Mouse (Mus musculus): ENCODE data around the gene Birc2. TPM values are rescaled to one million over a fixed set of nuclear protein-coding genes. Genes with fewer than 3 reads are reported as not detected.

The Birc2 gene
- polyA plus RNA-seq, 1 experiment from 2014 or later = 42.8 TPM

- ATAC-seq (ENCODE audit: insufficient number of reproducible peaks, low FRiP score, low TSS enrichment, low read depth) (no peak), DNase-seq (ENCODE audit: low spot score) (no peak)
- Histone ChIP-seq H3K4me3 (ENCODE audit: low read depth, low read length) (no peak overlapping the region), H3K27me3 (ENCODE audit: control insufficient read depth, insufficient read depth, low read length) (no peaks in the 10 kb centered on the region), H3K9ac (ENCODE audit: low read length) (no peak overlapping the region), H3K4me2 (ENCODE audit: low read depth, severe bottlenecking) (no peak overlapping the region), H3K4me1 (ENCODE audit: control insufficient read depth, insufficient read depth, low read length) (no peaks in the 10 kb centered on the region), H3K27ac (replicated peaks; ENCODE audit: low read depth, low read length) (no peak overlapping the region), H3K9me3 (ENCODE audit: control insufficient read depth, low read length) (no peaks in the 10 kb centered on the region), H3K36me3 (ENCODE audit: control insufficient read depth, insufficient read depth, low read length) (0 out of 2 replicates have a peak, but pooled peaks cover 2% of the 10 kb centered on the region)
- 86% methylated on average over 3 of the region's 3 CpGs for WGBS
These were observed 60.9 kb downstream of the Birc2 start for GRCm38 (mm10) chr9:7775986-7776385.

DNA sequence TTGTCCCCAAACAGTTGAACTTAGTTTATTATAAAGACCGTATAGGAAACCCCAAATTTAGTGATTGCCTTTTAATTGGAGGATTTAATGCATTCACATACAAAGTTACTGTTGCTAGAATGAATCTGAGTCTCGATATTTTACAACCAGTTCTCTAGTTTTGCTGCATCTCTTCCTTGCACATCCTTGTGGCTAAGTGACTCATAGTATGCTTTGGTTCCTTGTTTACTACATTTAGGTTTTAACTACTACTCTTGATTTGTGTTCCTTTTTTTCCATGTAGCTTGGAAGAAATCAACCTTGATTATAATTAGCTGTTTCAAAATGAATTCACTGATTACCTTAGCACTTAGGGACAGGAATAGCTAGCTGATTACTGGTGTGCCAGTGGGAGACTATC, 61.9 kb downstream of the Birc2 start:
- H3K4me1 ChIP-seq (ENCODE audit: control insufficient read depth, insufficient read depth, low read length) = no peaks in the 10 kb centered on the region
- no peak overlapping the region for H3K27ac ChIP-seq (replicated peaks; ENCODE audit: low read depth, low read length)
- H3K4me2 ChIP-seq (ENCODE audit: low read depth, severe bottlenecking) = no peak overlapping the region
- H3K4me3 ChIP-seq (ENCODE audit: low read depth, low read length) = no peak overlapping the region
- H3K9ac ChIP-seq (ENCODE audit: low read length) = no peak overlapping the region
- WGBS = 96% methylated on average over 2 of the region's 2 CpGs
- no peaks in the 10 kb centered on the region for H3K9me3 ChIP-seq (ENCODE audit: control insufficient read depth, low read length)
- peaks cover 6% of the 10 kb centered on the region; the same call in 1 of the 2 replicates for H3K36me3 ChIP-seq (ENCODE audit: control insufficient read depth, insufficient read depth, low read length)
- no peaks in the 10 kb centered on the region for H3K27me3 ChIP-seq (ENCODE audit: control insufficient read depth, insufficient read depth, low read length)
- DNase-seq (ENCODE audit: low spot score) (no peak), ATAC-seq (ENCODE audit: insufficient number of reproducible peaks, low FRiP score, low TSS enrichment, low read depth) (no peak)

- Histone ChIP-seq H3K9ac (ENCODE audit: low read length) (no peak overlapping the region), H3K36me3 (ENCODE audit: control insufficient read depth, insufficient read depth, low read length) (peaks cover 6% of the 10 kb centered on the region; the same call in 1 of the 2 replicates)
These were observed 62.3 kb downstream of the Birc2 start for GRCm38 (mm10) chr9:7774538-7774937.

GRCm38 (mm10) chr9:7773686-7774085, 63.2 kb downstream of the Birc2 start:
- WGBS = 91% methylated on average over 5 of the region's 5 CpGs
- Histone ChIP-seq H3K4me3 (ENCODE audit: low read depth, low read length) (no peak overlapping the region), H3K27me3 (ENCODE audit: control insufficient read depth, insufficient read depth, low read length) (no peaks in the 10 kb centered on the region), H3K4me2 (ENCODE audit: low read depth, severe bottlenecking) (no peak overlapping the region), H3K9ac (ENCODE audit: low read length) (no peak overlapping the region), H3K9me3 (ENCODE audit: control insufficient read depth, low read length) (no peaks in the 10 kb centered on the region), H3K36me3 (ENCODE audit: control insufficient read depth, insufficient read depth, low read length) (peaks cover 8% of the 10 kb centered on the region; the same call in 1 of the 2 replicates), H3K27ac (replicated peaks; ENCODE audit: low read depth, low read length) (no peak overlapping the region), H3K4me1 (ENCODE audit: control insufficient read depth, insufficient read depth, low read length) (no peaks in the 10 kb centered on the region)
- DNase-seq (ENCODE audit: low spot score) (no peak), ATAC-seq (ENCODE audit: insufficient number of reproducible peaks, low FRiP score, low TSS enrichment, low read depth) (no peak)

More at GRCm38 (mm10) chr9:7774538-7774937, 62.3 kb downstream of the Birc2 start:
- Histone ChIP-seq H3K27me3 (ENCODE audit: control insufficient read depth, insufficient read depth, low read length) (no peaks in the 10 kb centered on the region), H3K4me3 (ENCODE audit: low read depth, low read length) (no peak overlapping the region), H3K4me1 (ENCODE audit: control insufficient read depth, insufficient read depth, low read length) (no peaks in the 10 kb centered on the region), H3K9me3 (ENCODE audit: control insufficient read depth, low read length) (no peaks in the 10 kb centered on the region), H3K27ac (replicated peaks; ENCODE audit: low read depth, low read length) (no peak overlapping the region), H3K4me2 (ENCODE audit: low read depth, severe bottlenecking) (no peak overlapping the region)
- WGBS = 92% methylated on average over 10 of the region's 10 CpGs
- ATAC-seq (ENCODE audit: insufficient number of reproducible peaks, low FRiP score, low TSS enrichment, low read depth) (no peak), DNase-seq (ENCODE audit: low spot score) (no peak)

DNA sequence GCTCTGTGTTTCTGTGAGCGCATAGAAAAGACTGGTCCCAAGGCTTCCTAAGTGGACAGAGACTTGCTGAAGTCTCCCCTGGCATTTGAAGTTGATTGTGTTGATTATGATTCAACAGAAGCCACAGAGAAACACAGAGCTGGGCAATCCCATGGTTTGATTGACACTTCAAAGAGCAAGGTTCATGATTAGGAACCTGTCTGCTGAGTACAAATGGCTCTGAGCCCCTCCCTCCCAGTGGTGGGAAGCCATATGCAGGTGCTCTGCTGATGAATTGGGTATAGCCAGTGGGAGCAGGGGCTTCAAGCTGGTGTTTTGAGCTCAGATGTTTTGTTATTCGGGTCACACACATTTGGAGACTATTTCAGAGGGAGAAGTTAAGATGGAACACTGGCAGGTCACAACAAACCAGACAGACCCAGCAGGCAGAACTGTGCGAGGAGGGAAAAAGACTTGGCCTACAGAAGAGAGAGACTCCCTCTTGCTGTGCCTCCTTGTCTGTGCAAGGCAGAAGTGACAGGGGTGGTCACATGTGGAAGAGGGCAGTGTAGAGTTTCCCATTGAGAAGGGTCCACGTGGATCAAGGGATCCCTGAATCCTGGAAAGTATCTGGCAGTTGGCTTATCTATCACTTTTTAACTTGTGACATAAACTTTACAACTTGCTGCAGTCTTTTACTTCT, 64.0 kb downstream of the Birc2 start:
- Histone ChIP-seq H3K9me3 (ENCODE audit: control insufficient read depth, low read length) (no peaks in the 10 kb centered on the region), H3K4me1 (ENCODE audit: control insufficient read depth, insufficient read depth, low read length) (no peaks in the 10 kb centered on the region), H3K27me3 (ENCODE audit: control insufficient read depth, insufficient read depth, low read length) (no peaks in the 10 kb centered on the region), H3K27ac (replicated peaks; ENCODE audit: low read depth, low read length) (no peak overlapping the region), H3K9ac (ENCODE audit: low read length) (no peak overlapping the region), H3K4me2 (ENCODE audit: low read depth, severe bottlenecking) (no peak overlapping the region), H3K4me3 (ENCODE audit: low read depth, low read length) (no peak overlapping the region), H3K36me3 (ENCODE audit: control insufficient read depth, insufficient read depth, low read length) (peaks cover 10% of the 10 kb centered on the region; the same call in 1 of the 2 replicates)
- no peak for ATAC-seq (ENCODE audit: insufficient number of reproducible peaks, low FRiP score, low TSS enrichment, low read depth)
- no peak for DNase-seq (ENCODE audit: low spot score)
- 83% methylated on average over 4 of the region's 4 CpGs for WGBS

- WGBS = 91% methylated on average over 2 of the region's 2 CpGs
- Histone ChIP-seq H3K4me1 (ENCODE audit: control insufficient read depth, insufficient read depth, low read length) (0 out of 2 replicates have a peak, but pooled peaks cover 2% of the 10 kb centered on the region), H3K9me3 (ENCODE audit: control insufficient read depth, low read length) (no peaks in the 10 kb centered on the region), H3K27ac (replicated peaks; ENCODE audit: low read depth, low read length) (no peak overlapping the region), H3K4me3 (ENCODE audit: low read depth, low read length) (no peak overlapping the region), H3K4me2 (ENCODE audit: low read depth, severe bottlenecking) (no peak overlapping the region), H3K36me3 (ENCODE audit: control insufficient read depth, insufficient read depth, low read length) (peaks cover 10% of the 10 kb centered on the region; the same call in 1 of the 2 replicates), H3K9ac (ENCODE audit: low read length) (no peak overlapping the region), H3K27me3 (ENCODE audit: control insufficient read depth, insufficient read depth, low read length) (no peaks in the 10 kb centered on the region)
- DNase-seq (ENCODE audit: low spot score) = no peak
- ATAC-seq (ENCODE audit: insufficient number of reproducible peaks, low FRiP score, low TSS enrichment, low read depth) = no peak
These were observed 64.5 kb downstream of the Birc2 start for GRCm38 (mm10) chr9:7772361-7772760.

DNA sequence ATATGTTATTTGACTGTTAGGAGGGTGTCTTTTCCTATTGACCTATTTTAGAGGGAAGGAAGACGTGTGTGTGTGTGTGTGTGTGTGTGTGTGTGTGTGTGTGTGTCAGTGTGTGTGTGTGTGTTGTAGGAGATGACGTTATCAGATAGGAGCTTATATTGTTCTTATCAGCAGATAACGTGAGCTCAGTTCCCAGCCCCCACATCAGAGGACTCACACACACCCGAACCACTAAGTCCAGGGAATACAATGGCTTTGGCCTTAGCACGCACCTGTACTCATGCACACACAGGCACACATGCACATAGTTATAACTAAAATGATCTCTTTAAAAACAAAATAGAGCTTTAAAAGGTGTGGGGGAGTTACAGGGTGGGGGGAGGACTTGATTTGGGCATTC, 67.4 kb downstream of the Birc2 start:
- Histone ChIP-seq H3K4me3 (ENCODE audit: low read depth, low read length) (no peak overlapping the region), H3K4me1 (ENCODE audit: control insufficient read depth, insufficient read depth, low read length) (0 out of 2 replicates have a peak, but pooled peaks cover 2% of the 10 kb centered on the region), H3K36me3 (ENCODE audit: control insufficient read depth, insufficient read depth, low read length) (peaks cover 10% of the 10 kb centered on the region; the same call in 1 of the 2 replicates), H3K9ac (ENCODE audit: low read length) (no peak overlapping the region), H3K9me3 (ENCODE audit: control insufficient read depth, low read length) (no peaks in the 10 kb centered on the region), H3K27me3 (ENCODE audit: control insufficient read depth, insufficient read depth, low read length) (no peaks in the 10 kb centered on the region), H3K4me2 (ENCODE audit: low read depth, severe bottlenecking) (no peak overlapping the region), H3K27ac (replicated peaks; ENCODE audit: low read depth, low read length) (no peak overlapping the region)
- DNase-seq (ENCODE audit: low spot score) (no peak), ATAC-seq (ENCODE audit: insufficient number of reproducible peaks, low FRiP score, low TSS enrichment, low read depth) (no peak)
- 89% methylated on average over 5 of the region's 5 CpGs for WGBS

DNA sequence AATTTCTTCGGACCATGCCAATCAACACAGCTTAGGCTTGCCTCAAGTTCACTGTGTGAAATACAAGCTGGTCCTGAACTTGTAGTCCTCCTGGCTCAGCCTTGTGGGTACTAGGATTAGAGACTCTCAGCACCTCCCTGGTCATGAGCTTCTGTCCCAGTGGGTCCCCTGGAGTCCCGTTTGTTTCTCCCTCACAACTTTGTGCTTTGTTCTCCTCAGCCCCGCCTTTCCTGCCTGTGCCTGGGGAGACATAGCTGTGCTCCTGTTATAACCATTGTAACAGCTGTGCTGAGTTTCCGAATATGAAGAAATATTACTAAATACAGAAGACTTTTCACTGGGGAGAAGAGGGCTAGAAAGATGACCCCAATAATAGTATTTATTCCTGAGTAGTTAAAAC, 67.8 kb downstream of the Birc2 start:
- 0 out of 2 replicates have a peak, but pooled peaks cover 2% of the 10 kb centered on the region for H3K4me1 ChIP-seq (ENCODE audit: control insufficient read depth, insufficient read depth, low read length)
- no peak overlapping the region for H3K4me2 ChIP-seq (ENCODE audit: low read depth, severe bottlenecking)
- peaks cover 10% of the 10 kb centered on the region; the same call in 1 of the 2 replicates for H3K36me3 ChIP-seq (ENCODE audit: control insufficient read depth, insufficient read depth, low read length)
- whole genome bisulfite sequencing = 69% methylated on average over 4 of the region's 4 CpGs
- ATAC-seq (ENCODE audit: insufficient number of reproducible peaks, low FRiP score, low TSS enrichment, low read depth) = no peak
- no peak overlapping the region for H3K4me3 ChIP-seq (ENCODE audit: low read depth, low read length)
- no peak overlapping the region for H3K27ac ChIP-seq (replicated peaks; ENCODE audit: low read depth, low read length)
- no peak overlapping the region for H3K9ac ChIP-seq (ENCODE audit: low read length)
- no peak for DNase-seq (ENCODE audit: low spot score)
- no peaks in the 10 kb centered on the region for H3K27me3 ChIP-seq (ENCODE audit: control insufficient read depth, insufficient read depth, low read length)
- H3K9me3 ChIP-seq (ENCODE audit: control insufficient read depth, low read length) = no peaks in the 10 kb centered on the region

All from limb, embryonic 11.5 days (tissue).